In the genomic region with DNA sequence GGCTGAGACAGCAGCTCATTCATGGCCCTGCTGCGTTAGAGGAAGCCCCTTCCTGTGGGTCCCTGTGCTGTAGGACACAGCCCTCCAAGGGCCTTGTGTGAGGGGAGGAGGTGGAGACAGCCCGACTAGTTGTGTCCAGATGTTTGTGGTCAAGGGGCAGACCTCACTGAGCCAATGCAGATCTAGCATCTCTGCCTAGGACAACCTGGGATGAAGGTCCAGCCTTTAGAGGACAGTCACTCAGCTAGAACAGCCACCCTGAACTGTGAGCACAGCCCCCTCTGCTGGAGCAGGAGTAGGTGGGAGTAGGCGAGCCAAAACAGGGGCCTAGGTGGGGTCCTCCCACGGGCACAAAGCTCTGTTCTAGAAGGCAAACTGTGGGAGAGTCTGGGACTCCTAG, we compare ENCODE assay signal across 10 mouse cellular contexts.
DNase-seq lines count a peak whose midpoint lies in the region; ATAC-seq and TF ChIP-seq lines count a peak whose summit lies in the region.
"Had no signal": no experiment of that assay in that cellular context is flagged by ENCODE, and none has a peak within 500 bp of the region (broad histone marks: within the 10 kb centered on the region; RNA-seq: fewer than 3 reads in every experiment).

No protein-coding gene starts in this region.

- ATAC-seq in embryonic facial prominence, embryonic 15.5 days (ENCODE audit: insufficient number of reproducible peaks, low FRiP score, low TSS enrichment, low read depth), result no peak
- no peak for ATAC-seq in midbrain, embryonic 12.5 days (ENCODE audit: low FRiP score, low read depth)
- ATAC-seq in cerebellum, adult (ENCODE audit: insufficient number of reproducible peaks, low FRiP score, low TSS enrichment), result no peak
- ATAC-seq: activated CD4-positive, CD25-positive, alpha-beta regulatory T cell, adult 4 months had no signal

- peaks cover 14% of the 10 kb centered on the region; the same call in 1 of the 2 replicates for H3K4me1 ChIP-seq in embryonic facial prominence, embryonic 15.5 days
- H3K4me1 ChIP-seq in midbrain, embryonic 12.5 days, result peaks cover 15% of the 10 kb centered on the region
- H3K4me1 ChIP-seq: liver, embryonic 15.5 days had no signal

- H3K27me3 ChIP-seq in embryonic facial prominence, embryonic 15.5 days, result peaks cover 24% of the 10 kb centered on the region; the same call in 1 of the 2 replicates
- peaks cover 75% of the 10 kb centered on the region for H3K27me3 ChIP-seq in midbrain, embryonic 12.5 days

- H3K9ac ChIP-seq in embryonic facial prominence, embryonic 15.5 days, result no peak overlapping the region
- no peak overlapping the region for H3K9ac ChIP-seq in midbrain, embryonic 12.5 days (replicated peaks)
- H3K9ac ChIP-seq: heart, embryonic 13.5 days; liver, embryonic 15.5 days had no signal

- TF ChIP-seq CTCF in layer of hippocampus, adult 2 months (conservative IDR thresholded peaks at IDR 0.05), result peak; percentile 45
- peak; percentile 44; the same call in 1 of the 2 replicates for TF ChIP-seq CTCF in brain, embryonic 14.5 days (IDR thresholded peaks at IDR 0.05; ENCODE audit: borderline replicate concordance, extremely low read depth, insufficient read depth, insufficient read length)

- H3K9me3 ChIP-seq in embryonic facial prominence, embryonic 15.5 days (replicated peaks), result no peaks in the 10 kb centered on the region
- H3K9me3 ChIP-seq in midbrain, embryonic 12.5 days, result no peaks in the 10 kb centered on the region
- H3K9me3 ChIP-seq: heart, embryonic 13.5 days; liver, embryonic 15.5 days had no signal

- no peak overlapping the region for H3K27ac ChIP-seq in layer of hippocampus, adult 2 months
- H3K27ac ChIP-seq in embryonic facial prominence, embryonic 15.5 days (replicated peaks), result no peak overlapping the region
- H3K27ac ChIP-seq in midbrain, embryonic 12.5 days (replicated peaks), result no peak overlapping the region
- H3K27ac ChIP-seq: heart, embryonic 13.5 days; liver, embryonic 15.5 days had no signal

- intact Hi-C loops in left cerebral cortex, postnatal 14 days (cut with DNase I), result no loop called here

- WGBS in embryonic facial prominence, embryonic 15.5 days, result 21% methylated on average over 4 of the region's 4 CpGs
- 20% methylated on average over 4 of the region's 4 CpGs for WGBS in midbrain, embryonic 12.5 days

- no peaks in the 10 kb centered on the region for H3K36me3 ChIP-seq in embryonic facial prominence, embryonic 15.5 days
- H3K36me3 ChIP-seq in midbrain, embryonic 12.5 days, result no peaks in the 10 kb centered on the region
- H3K36me3 ChIP-seq: heart, embryonic 13.5 days; liver, embryonic 15.5 days had no signal

- no peak for TF ChIP-seq POLR2A in brain, embryonic 14.5 days (IDR thresholded peaks at IDR 0.05; ENCODE audit: borderline replicate concordance, extremely low read depth, insufficient read depth, insufficient read length, poor library complexity, severe bottlenecking)

- DNase-seq in layer of hippocampus, adult 2 months (ENCODE audit: low spot score in 2 of 2), result no peak
- DNase-seq in layer of hippocampus, postnatal 10 days (ENCODE audit: low spot score in 2 of 2), result no peak
- no peak for DNase-seq in brain, embryonic 14.5 days (ENCODE audit: low read depth)
- DNase-seq in left cerebral cortex, postnatal 14 days (ENCODE audit: low spot score in 2 of 2), result no peak

- 0 out of 2 replicates have a peak overlapping the region, but pooled peaks have one; percentile 26 for H3K4me2 ChIP-seq in embryonic facial prominence, embryonic 15.5 days (replicated peaks)
- H3K4me2 ChIP-seq in midbrain, embryonic 12.5 days (replicated peaks), result peak overlapping the region; percentile 16; the same call in 1 of the 2 replicates
- H3K4me2 ChIP-seq: liver, embryonic 15.5 days had no signal

- H3K4me3 ChIP-seq in layer of hippocampus, adult 2 months, result no peak overlapping the region
- no peak overlapping the region for H3K4me3 ChIP-seq in embryonic facial prominence, embryonic 15.5 days (replicated peaks)
- H3K4me3 ChIP-seq in midbrain, embryonic 12.5 days, result no peak overlapping the region
- H3K4me3 ChIP-seq: liver, embryonic 15.5 days had no signal
